Mouse (Mus musculus) kidney, postnatal 0 days (tissue): Measurements from ENCODE around the gene E330021D16Rik. TPM values are rescaled to one million over a fixed set of nuclear protein-coding genes. Genes with fewer than 3 reads are reported as not detected.
A peak's percentile ranks its signal among the peaks of the same experiment; 100 is the strongest.

Experiments used
- ATAC-seq: fragments of 200-750 bp; cut with Nextera tagmentation; replicated peaks from 2 replicates; pipeline ENCODE4 v1.8.0; 2017; ENCODE audit warnings: low read depth, moderate number of reproducible peaks, moderate TSS enrichment, moderate library complexity; ENCODE audit not compliant: low FRiP score
- DNase-seq: peaks from one replicate; pipeline ENCODE4 v3.0.0-alpha.2; 2016; ENCODE audit warnings: low spot score
- H3K27ac ChIP-seq: fragments of 300-500 bp; sonication (generic); 2 replicates; pipeline ENCODE4 v1.5.1; 2014; ENCODE audit warnings: mild to moderate bottlenecking
- H3K27me3 ChIP-seq: fragments of 300-500 bp; sonication (generic); 2 replicates; pipeline ENCODE4 v1.6.1; 2014; ENCODE audit warnings: low read length, mixed read lengths; ENCODE audit not compliant: insufficient read depth
- H3K36me3 ChIP-seq: fragments of 300-500 bp; sonication (generic); 2 replicates; pipeline ENCODE4 v1.6.1; 2014; ENCODE audit warnings: low read length, mixed read lengths; ENCODE audit not compliant: insufficient read depth
- H3K4me1 ChIP-seq: fragments of 300-500 bp; sonication (generic); replicated peaks from 2 replicates; pipeline ENCODE4 v1.6.1; 2014; ENCODE audit warnings: antibody characterized with exemption, low read length, mixed read lengths; ENCODE audit not compliant: insufficient read depth
- H3K4me2 ChIP-seq: fragments of 300-500 bp; sonication (generic); 2 replicates; pipeline ENCODE4 v1.6.1; 2014; ENCODE audit warnings: mild to moderate bottlenecking, low read length, moderate library complexity, mixed read lengths
- H3K4me3 ChIP-seq: fragments of 300-500 bp; sonication (generic); replicated peaks from 2 replicates; pipeline ENCODE4 v1.5.1; 2014; ENCODE audit warnings: low read depth, low read length
- H3K9ac ChIP-seq: fragments of 300-500 bp; sonication (generic); 2 replicates; pipeline ENCODE4 v1.6.1; 2014; ENCODE audit warnings: low read depth, low read length
- H3K9me3 ChIP-seq: fragments of 300-500 bp; sonication (generic); replicated peaks from 2 replicates; pipeline ENCODE4 v1.6.1; 2016; ENCODE audit warnings: low read length, inconsistent platforms, mixed read lengths
- CTCF ChIP-seq: IDR thresholded peaks from 2 replicates; pipeline ENCODE4 v1.5.1; 2016; ENCODE audit warnings: antibody characterized with exemption, low read depth, mild to moderate bottlenecking, moderate library complexity
- whole genome bisulfite sequencing: fragments of 180-500 bp; shearing (Covaris S2); extraction: QIAGEN DNeasy Blood & Tissue Kit; methylation state at CpG from one replicate; pipeline ENCODE4 v1.1.7; 2014; 5-methylcytosine and 5-hydroxymethylcytosine counted together
- polyA plus RNA-seq: library from polyadenylated mRNA; unstranded; fragments of >200 nt; fragmentation: Nextera tagmentation; extraction: Ambion mirVana; gene quantifications from 2 replicates; pipeline ENCODE4 v1.2.1, GENCODE M21; 2015

E330021D16Rik gene
- polyA plus RNA-seq, 1 experiment from 2014 or later = 4.2 TPM

GRCm38 (mm10) chr6:136424166-136424565, 8.8 kb upstream of the E330021D16Rik start:
- Histone ChIP-seq H3K27ac (no peak overlapping the region), H3K9ac (no peak overlapping the region), H3K36me3 (no peaks in the 10 kb centered on the region), H3K4me3 (no peak overlapping the region), H3K4me2 (no peak overlapping the region), H3K27me3 (no peaks in the 10 kb centered on the region), H3K9me3 (no peaks in the 10 kb centered on the region), H3K4me1 (no peaks in the 10 kb centered on the region)
- WGBS = 94% methylated on average over 3 of the region's 3 CpGs
- no peak for TF ChIP-seq CTCF
- ATAC-seq (no peak), DNase-seq (no peak)

- no peaks in the 10 kb centered on the region for H3K36me3 ChIP-seq
- no peaks in the 10 kb centered on the region for H3K4me1 ChIP-seq
- no peaks in the 10 kb centered on the region for H3K27me3 ChIP-seq
- no peak overlapping the region for H3K4me3 ChIP-seq
- WGBS = 93% methylated on average over 5 of the region's 5 CpGs
- H3K9me3 ChIP-seq = no peaks in the 10 kb centered on the region
- no peak overlapping the region for H3K9ac ChIP-seq
- TF ChIP-seq CTCF = no peak
- no peak overlapping the region for H3K27ac ChIP-seq
- ATAC-seq = no peak
- H3K4me2 ChIP-seq = no peak overlapping the region
- no peak for DNase-seq
These were observed 7.8 kb upstream of the E330021D16Rik start for GRCm38 (mm10) chr6:136423201-136423600.

GRCm38 (mm10) chr6:136422084-136422853, 6.9 kb upstream of the E330021D16Rik start:
- no peak overlapping the region for H3K4me3 ChIP-seq
- H3K9ac ChIP-seq = no peak overlapping the region
- H3K36me3 ChIP-seq = no peaks in the 10 kb centered on the region
- no peaks in the 10 kb centered on the region for H3K27me3 ChIP-seq
- no peaks in the 10 kb centered on the region for H3K4me1 ChIP-seq
- DNase-seq (peak; percentile 79), ATAC-seq (no peak)
- no peaks in the 10 kb centered on the region for H3K9me3 ChIP-seq
- no peak overlapping the region for H3K4me2 ChIP-seq
- peak; percentile 96 for TF ChIP-seq CTCF
- H3K27ac ChIP-seq = no peak overlapping the region
- 64% methylated on average over 16 of the region's 16 CpGs for WGBS

- Histone ChIP-seq H3K4me1 (no peaks in the 10 kb centered on the region), H3K9ac (no peak overlapping the region), H3K27ac (no peak overlapping the region), H3K36me3 (no peaks in the 10 kb centered on the region), H3K27me3 (no peaks in the 10 kb centered on the region), H3K4me2 (no peak overlapping the region), H3K9me3 (no peaks in the 10 kb centered on the region), H3K4me3 (no peak overlapping the region)
- 61% methylated on average over 3 of the region's 3 CpGs for WGBS
- ATAC-seq (no peak), DNase-seq (no peak)
- peak; percentile 44 for TF ChIP-seq CTCF
These were observed 5.7 kb upstream of the E330021D16Rik start for GRCm38 (mm10) chr6:136421059-136421458.

GRCm38 (mm10) chr6:136418889-136419835, 3.8 kb upstream of the E330021D16Rik start:
- no peaks in the 10 kb centered on the region for H3K9me3 ChIP-seq
- peak; percentile 81 for ATAC-seq
- H3K27ac ChIP-seq = peak overlapping the region; percentile 79

GRCm38 (mm10) chr6:136418333-136418848, 3.0 kb upstream of the E330021D16Rik start:
- Histone ChIP-seq H3K27me3 (no peaks in the 10 kb centered on the region), H3K4me2 (peak overlapping the region; percentile 6; the same call in 1 of the 2 replicates), H3K4me3 (no peak overlapping the region), H3K9ac (no peak overlapping the region), H3K4me1 (no peaks in the 10 kb centered on the region), H3K36me3 (no peaks in the 10 kb centered on the region), H3K9me3 (no peaks in the 10 kb centered on the region), H3K27ac (peak overlapping the region; percentile 39)
- DNase-seq = no peak
- ATAC-seq = no peak
- TF ChIP-seq CTCF = no peak
- 50% methylated on average over 8 of the region's 8 CpGs for WGBS

More at GRCm38 (mm10) chr6:136418889-136419835, 3.8 kb upstream of the E330021D16Rik start:
- no peak overlapping the region for H3K4me3 ChIP-seq
- no peak overlapping the region for H3K9ac ChIP-seq
- no peak for TF ChIP-seq CTCF
- peak overlapping the region; percentile 36 for H3K4me2 ChIP-seq
- 61% methylated on average over 17 of the region's 17 CpGs for WGBS
- peak; percentile 37 for DNase-seq
- no peaks in the 10 kb centered on the region for H3K4me1 ChIP-seq
- H3K27me3 ChIP-seq = no peaks in the 10 kb centered on the region
- H3K36me3 ChIP-seq = no peaks in the 10 kb centered on the region
